In genomic region chr17:74841721-74842120, GRCm38 (mm10) we compare ENCODE assay signal across 14 mouse cellular contexts.
"Had no signal": no experiment of that assay in that cellular context is flagged by ENCODE, and none has a peak within 500 bp of the region (broad histone marks: within the 10 kb centered on the region; RNA-seq: fewer than 3 reads in every experiment).

No protein-coding gene starts in this region.

- DNase-seq: kidney, adult 9 months; kidney, postnatal 10 days; kidney, postnatal 4 days; left cerebral cortex, postnatal 4 days; liver, embryonic 13.5 days; lung, adult 18-20 months; right cerebral cortex, postnatal 25 days; thymus, adult 18-20 months; thymus, postnatal 14 days had no signal

- H3K36me3 ChIP-seq: limb, embryonic 15.5 days; midbrain, embryonic 12.5 days; neural tube, embryonic 13.5 days had no signal

- H3K9me3 ChIP-seq: limb, embryonic 15.5 days; liver, embryonic 13.5 days; midbrain, embryonic 12.5 days; neural tube, embryonic 13.5 days had no signal

- H3K27me3 ChIP-seq: limb, embryonic 15.5 days; liver, embryonic 13.5 days; midbrain, embryonic 12.5 days; neural tube, embryonic 13.5 days had no signal

- ATAC-seq: midbrain, embryonic 16.5 days had no signal

- H3K4me3 ChIP-seq: limb, embryonic 15.5 days; liver, embryonic 13.5 days; midbrain, embryonic 12.5 days; neural tube, embryonic 13.5 days had no signal

- H3K27ac ChIP-seq: limb, embryonic 15.5 days; liver, embryonic 13.5 days; midbrain, embryonic 12.5 days; neural tube, embryonic 13.5 days; stomach, postnatal 0 days had no signal

- H3K4me2 ChIP-seq: limb, embryonic 15.5 days; liver, embryonic 13.5 days; midbrain, embryonic 12.5 days; neural tube, embryonic 13.5 days had no signal

- H3K9ac ChIP-seq: limb, embryonic 15.5 days; liver, embryonic 13.5 days; midbrain, embryonic 12.5 days; neural tube, embryonic 13.5 days had no signal
